Mouse (Mus musculus): ENCODE measurements around the gene Csnk2a2. TPM values are rescaled to one million over a fixed set of nuclear protein-coding genes. Genes with fewer than 3 reads are reported as not detected.
A peak's percentile ranks its signal among the peaks of the same experiment; 100 is the strongest.

Csnk2a2 gene
- polyA plus RNA-seq (2015; fragmentation: Nextera tagmentation; extraction: Ambion mirVana) = 6.2 and 7.5 TPM in 2 replicates

DNA sequence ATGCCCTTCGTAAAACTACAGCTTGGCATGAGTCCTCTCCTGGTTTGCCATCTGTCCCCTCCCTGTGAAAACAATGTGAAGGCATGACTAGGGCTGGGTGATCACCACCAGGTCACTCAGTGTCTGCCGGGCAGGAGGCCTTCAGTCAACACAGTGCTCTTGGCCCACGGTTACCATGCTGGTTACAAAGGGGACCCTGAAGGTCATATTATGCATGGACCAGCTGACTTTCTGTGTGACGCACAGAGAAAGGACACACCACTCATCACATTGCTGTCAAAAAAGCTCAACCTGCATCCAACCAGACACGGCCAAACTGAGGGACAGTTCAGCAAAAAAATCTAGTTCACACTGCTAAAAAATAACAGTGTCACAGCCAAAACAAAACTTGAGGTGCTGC is at the start of gene Csnk2a2:
TSS of gene Csnk2a2 (minus strand) at position 34 of the 400 bp plus-strand sequence.
- ATAC-seq = no peak
- WGBS = 87% methylated on average over 5 of the region's 5 CpGs
- Histone ChIP-seq H3K4me2 (ENCODE audit: low read length) (peak within 1 kb of the TSS; percentile 80), H3K9me3 (ENCODE audit: control insufficient read depth, low read length) (no peaks in the 10 kb centered on the region), H3K27me3 (replicated peaks; ENCODE audit: control insufficient read depth, insufficient read depth, low read length) (no peaks in the 10 kb centered on the region), H3K27ac (ENCODE audit: low read depth, low read length) (peak within 1 kb of the TSS; percentile 30; the same call in 1 of the 2 replicates), H3K9ac (ENCODE audit: low read depth, low read length) (peak within 1 kb of the TSS; percentile 97), H3K4me3 (ENCODE audit: low read length) (peak within 1 kb of the TSS; percentile 97), H3K36me3 (ENCODE audit: control insufficient read depth, insufficient read depth, low read length) (no peaks in the 10 kb centered on the region), H3K4me1 (ENCODE audit: control insufficient read depth, insufficient read depth, low read depth, low read length) (peaks cover 16% of the 10 kb centered on the region)

- Histone ChIP-seq H3K36me3 (ENCODE audit: control insufficient read depth, insufficient read depth, low read length) (no peaks in the 10 kb centered on the region), H3K4me1 (ENCODE audit: control insufficient read depth, insufficient read depth, low read depth, low read length) (no peaks in the 10 kb centered on the region), H3K27me3 (replicated peaks; ENCODE audit: control insufficient read depth, insufficient read depth, low read length) (no peaks in the 10 kb centered on the region), H3K27ac (ENCODE audit: low read depth, low read length) (no peak overlapping the region), H3K9ac (ENCODE audit: low read depth, low read length) (no peak overlapping the region), H3K9me3 (ENCODE audit: control insufficient read depth, low read length) (no peaks in the 10 kb centered on the region), H3K4me2 (ENCODE audit: low read length) (no peak overlapping the region), H3K4me3 (ENCODE audit: low read length) (no peak overlapping the region)
- no peak for ATAC-seq
- 78% methylated on average over 5 of the region's 5 CpGs for WGBS
These were observed 49.6 kb upstream of the Csnk2a2 start for GRCm38 (mm10) chr8:95539487-95539886.

GRCm38 (mm10) chr8:95533584-95534387 is 43.9 kb upstream of the Csnk2a2 start, which contains the start of gene Ccdc113:
Gene Ccdc113, plus strand, starts transcription at chr8:95534085.
- H3K4me1 ChIP-seq (ENCODE audit: control insufficient read depth, insufficient read depth, low read depth, low read length) = 0 out of 2 replicates have a peak, but pooled peaks cover 3% of the 10 kb centered on the region
- ATAC-seq = peak; percentile 89
- H3K9ac ChIP-seq (ENCODE audit: low read depth, low read length) = peak within 1 kb of the TSS; percentile 69
- H3K27me3 ChIP-seq (replicated peaks; ENCODE audit: control insufficient read depth, insufficient read depth, low read length) = no peaks in the 10 kb centered on the region
- H3K4me2 ChIP-seq (ENCODE audit: low read length) = peak within 1 kb of the TSS; percentile 78
- no peak within 1 kb of the TSS for H3K27ac ChIP-seq (ENCODE audit: low read depth, low read length)
- H3K36me3 ChIP-seq (ENCODE audit: control insufficient read depth, insufficient read depth, low read length) = no peaks in the 10 kb centered on the region
- no peaks in the 10 kb centered on the region for H3K9me3 ChIP-seq (ENCODE audit: control insufficient read depth, low read length)
- peak within 1 kb of the TSS; percentile 52 for H3K4me3 ChIP-seq (ENCODE audit: low read length)
- 6% methylated on average over 33 of the region's 33 CpGs for WGBS

DNA sequence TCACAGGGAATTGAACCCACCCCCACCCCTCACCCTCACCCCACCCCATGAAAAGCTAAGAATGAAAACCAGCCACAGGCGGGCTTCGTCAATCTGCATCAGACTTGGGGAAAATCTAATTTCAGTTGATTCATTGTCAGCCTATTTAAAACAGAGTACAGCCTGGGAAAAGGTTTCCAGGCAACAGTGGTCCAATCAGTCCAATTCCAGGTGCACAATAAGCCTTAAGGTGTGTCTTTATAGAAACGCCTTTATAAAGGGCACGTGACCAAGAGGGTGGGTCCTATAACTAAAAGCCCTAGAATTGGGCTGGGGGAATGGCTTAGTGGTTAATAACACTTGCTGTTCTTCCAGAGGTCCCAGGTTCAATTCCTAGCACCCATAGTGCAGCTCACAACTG is 42.4 kb upstream of the Csnk2a2 start:
- H3K4me2 ChIP-seq (ENCODE audit: low read length) = no peak overlapping the region
- whole genome bisulfite sequencing = 56% methylated on average over 4 of the region's 4 CpGs
- H3K4me3 ChIP-seq (ENCODE audit: low read length) = no peak overlapping the region
- H3K9ac ChIP-seq (ENCODE audit: low read depth, low read length) = no peak overlapping the region
- ATAC-seq = no peak
- H3K36me3 ChIP-seq (ENCODE audit: control insufficient read depth, insufficient read depth, low read length) = no peaks in the 10 kb centered on the region
- H3K27me3 ChIP-seq (replicated peaks; ENCODE audit: control insufficient read depth, insufficient read depth, low read length) = no peaks in the 10 kb centered on the region
- H3K4me1 ChIP-seq (ENCODE audit: control insufficient read depth, insufficient read depth, low read depth, low read length) = 0 out of 2 replicates have a peak, but pooled peaks cover 3% of the 10 kb centered on the region
- no peaks in the 10 kb centered on the region for H3K9me3 ChIP-seq (ENCODE audit: control insufficient read depth, low read length)
- H3K27ac ChIP-seq (ENCODE audit: low read depth, low read length) = no peak overlapping the region

- Histone ChIP-seq H3K27ac (ENCODE audit: low read depth, low read length) (no peak overlapping the region), H3K4me1 (ENCODE audit: control insufficient read depth, insufficient read depth, low read depth, low read length) (0 out of 2 replicates have a peak, but pooled peaks cover 3% of the 10 kb centered on the region), H3K9me3 (ENCODE audit: control insufficient read depth, low read length) (no peaks in the 10 kb centered on the region), H3K4me2 (ENCODE audit: low read length) (no peak overlapping the region), H3K4me3 (ENCODE audit: low read length) (no peak overlapping the region), H3K36me3 (ENCODE audit: control insufficient read depth, insufficient read depth, low read length) (no peaks in the 10 kb centered on the region), H3K9ac (ENCODE audit: low read depth, low read length) (no peak overlapping the region), H3K27me3 (replicated peaks; ENCODE audit: control insufficient read depth, insufficient read depth, low read length) (no peaks in the 10 kb centered on the region)
- no peak for ATAC-seq
- 62% methylated on average over 9 of the region's 9 CpGs for WGBS
These were observed 39.0 kb upstream of the Csnk2a2 start for GRCm38 (mm10) chr8:95528750-95529310.

DNA sequence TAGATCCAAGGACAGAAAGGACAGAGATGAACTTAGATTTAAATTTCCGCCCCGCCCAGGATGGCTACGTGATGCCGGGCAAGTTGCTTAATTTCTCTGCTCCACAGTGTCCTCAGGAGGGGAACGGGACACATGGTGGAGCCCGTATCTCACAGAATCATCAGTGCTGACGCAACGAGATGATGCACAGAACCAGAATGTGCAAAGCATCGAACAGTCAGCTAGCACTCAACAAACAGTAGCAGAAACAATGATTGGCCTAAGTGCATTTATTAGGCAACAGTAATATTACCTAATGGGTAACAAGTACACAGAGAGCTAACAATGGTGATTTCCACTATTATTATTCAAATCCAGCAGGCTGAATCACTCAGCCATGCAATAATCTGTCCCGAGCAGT is 38.4 kb upstream of the Csnk2a2 start:
- Histone ChIP-seq H3K36me3 (ENCODE audit: control insufficient read depth, insufficient read depth, low read length) (no peaks in the 10 kb centered on the region), H3K27me3 (replicated peaks; ENCODE audit: control insufficient read depth, insufficient read depth, low read length) (no peaks in the 10 kb centered on the region), H3K4me2 (ENCODE audit: low read length) (no peak overlapping the region), H3K4me1 (ENCODE audit: control insufficient read depth, insufficient read depth, low read depth, low read length) (no peaks in the 10 kb centered on the region), H3K4me3 (ENCODE audit: low read length) (no peak overlapping the region), H3K9me3 (ENCODE audit: control insufficient read depth, low read length) (no peaks in the 10 kb centered on the region), H3K27ac (ENCODE audit: low read depth, low read length) (no peak overlapping the region), H3K9ac (ENCODE audit: low read depth, low read length) (no peak overlapping the region)
- WGBS = 75% methylated on average over 10 of the region's 10 CpGs
- ATAC-seq = no peak

- ATAC-seq = no peak
- 91% methylated on average over 4 of the region's 4 CpGs for WGBS
- Histone ChIP-seq H3K36me3 (ENCODE audit: control insufficient read depth, insufficient read depth, low read length) (no peaks in the 10 kb centered on the region), H3K9me3 (ENCODE audit: control insufficient read depth, low read length) (no peaks in the 10 kb centered on the region), H3K4me2 (ENCODE audit: low read length) (no peak overlapping the region), H3K4me3 (ENCODE audit: low read length) (no peak overlapping the region), H3K27me3 (replicated peaks; ENCODE audit: control insufficient read depth, insufficient read depth, low read length) (no peaks in the 10 kb centered on the region), H3K4me1 (ENCODE audit: control insufficient read depth, insufficient read depth, low read depth, low read length) (no peaks in the 10 kb centered on the region), H3K27ac (ENCODE audit: low read depth, low read length) (no peak overlapping the region), H3K9ac (ENCODE audit: low read depth, low read length) (no peak overlapping the region)
These were observed 34.2 kb upstream of the Csnk2a2 start for GRCm38 (mm10) chr8:95523991-95524390.

DNA sequence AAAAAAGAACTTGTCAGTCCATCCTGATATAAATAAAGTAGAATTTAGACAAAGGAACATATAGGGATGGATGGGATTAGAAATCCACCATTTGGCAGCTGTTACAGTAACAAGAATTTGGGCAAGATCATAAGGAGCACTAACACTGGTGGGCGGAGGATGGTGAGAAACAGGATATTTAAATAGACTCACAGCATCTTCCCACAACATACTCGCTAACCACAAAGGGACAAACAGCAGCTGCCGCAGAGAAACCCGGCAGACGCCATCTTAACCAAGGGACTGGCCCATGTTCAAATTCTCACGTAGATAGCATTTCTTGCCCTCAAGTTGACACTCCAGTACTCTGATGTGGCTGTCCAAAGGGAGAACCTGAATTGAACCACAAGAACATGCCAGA is 27.1 kb upstream of the Csnk2a2 start:
- H3K27ac ChIP-seq (ENCODE audit: low read depth, low read length) = no peak overlapping the region
- ATAC-seq = no peak
- no peak overlapping the region for H3K4me2 ChIP-seq (ENCODE audit: low read length)
- H3K4me1 ChIP-seq (ENCODE audit: control insufficient read depth, insufficient read depth, low read depth, low read length) = no peaks in the 10 kb centered on the region
- no peak overlapping the region for H3K9ac ChIP-seq (ENCODE audit: low read depth, low read length)
- H3K36me3 ChIP-seq (ENCODE audit: control insufficient read depth, insufficient read depth, low read length) = no peaks in the 10 kb centered on the region
- no peaks in the 10 kb centered on the region for H3K9me3 ChIP-seq (ENCODE audit: control insufficient read depth, low read length)
- no peaks in the 10 kb centered on the region for H3K27me3 ChIP-seq (replicated peaks; ENCODE audit: control insufficient read depth, insufficient read depth, low read length)
- WGBS = 91% methylated on average over 6 of the region's 6 CpGs
- no peak overlapping the region for H3K4me3 ChIP-seq (ENCODE audit: low read length)

DNA sequence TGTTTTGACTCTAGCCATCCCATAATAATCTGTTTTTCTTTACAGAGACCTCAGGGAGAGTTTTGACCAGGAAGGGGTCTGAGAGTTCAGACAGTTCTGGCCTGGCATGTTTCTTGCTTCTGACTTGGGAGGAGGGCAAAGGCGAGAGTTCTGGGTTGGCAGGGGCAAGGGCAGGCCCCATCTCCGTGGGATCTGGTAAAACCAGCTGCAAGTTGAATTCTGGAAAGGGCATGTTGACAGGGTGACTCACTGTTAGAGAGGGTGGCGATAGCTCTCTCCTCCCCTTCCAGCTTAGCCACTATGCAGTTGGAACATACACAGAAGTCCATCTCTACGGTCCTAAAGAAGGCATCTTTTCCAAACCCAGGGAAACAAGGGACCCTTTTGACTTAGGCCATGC is 23.4 kb upstream of the Csnk2a2 start:
- ATAC-seq = no peak
- no peak overlapping the region for H3K27ac ChIP-seq (ENCODE audit: low read depth, low read length)
- no peaks in the 10 kb centered on the region for H3K9me3 ChIP-seq (ENCODE audit: control insufficient read depth, low read length)
- no peak overlapping the region for H3K9ac ChIP-seq (ENCODE audit: low read depth, low read length)
- H3K27me3 ChIP-seq (replicated peaks; ENCODE audit: control insufficient read depth, insufficient read depth, low read length) = no peaks in the 10 kb centered on the region
- H3K36me3 ChIP-seq (ENCODE audit: control insufficient read depth, insufficient read depth, low read length) = no peaks in the 10 kb centered on the region
- H3K4me1 ChIP-seq (ENCODE audit: control insufficient read depth, insufficient read depth, low read depth, low read length) = no peaks in the 10 kb centered on the region
- WGBS = 63% methylated on average over 4 of the region's 4 CpGs
- H3K4me3 ChIP-seq (ENCODE audit: low read length) = no peak overlapping the region
- H3K4me2 ChIP-seq (ENCODE audit: low read length) = no peak overlapping the region

All from hindbrain, embryonic 16.5 days (tissue).